Mouse (Mus musculus): ENCODE data around the gene Cd47. TPM values are rescaled to one million over a fixed set of nuclear protein-coding genes. Genes with fewer than 3 reads are reported as not detected.

Cd47 gene
- total RNA-seq, 2 experiments from 2014 or later, result 25.5 to 26.8 TPM

Other genes with a start within 250 kb of the Cd47 start
- 1 to 10 TPM; 6.8 to 7.8 TPM for gene Ift57, start 101.3 kb upstream of the Cd47 start, total RNA-seq (2021)